In genomic region chr1:131867093-131867945, GRCm38 (mm10) we compare ENCODE assay signal across 7 mouse cellular contexts. TPM values are rescaled to one million over a fixed set of nuclear protein-coding genes. Genes with fewer than 3 reads are reported as not detected.
DNase-seq lines count a peak whose midpoint lies in the region; ATAC-seq and TF ChIP-seq lines count a peak whose summit lies in the region.

Gene Rab29 (plus strand): TSS chr1:131867224.

- TF ChIP-seq CTCF in heart, adult 2 months (IDR thresholded peaks at IDR 0.05), result peak; percentile 97

- H3K79me2 ChIP-seq in heart, adult 2 months (replicated peaks; ENCODE audit: control insufficient read depth, insufficient read depth, low read length), result no peaks in the 10 kb centered on the region

- H3K27ac ChIP-seq in embryonic facial prominence, embryonic 14.5 days (replicated peaks; ENCODE audit: low read depth, low read length), result no peak within 1 kb of the TSS
- peak within 1 kb of the TSS; percentile 93 for H3K27ac ChIP-seq in heart, adult 2 months
- H3K27ac ChIP-seq in limb, embryonic 13.5 days, result no peak within 1 kb of the TSS
- no peak within 1 kb of the TSS for H3K27ac ChIP-seq in midbrain, embryonic 16.5 days (ENCODE audit: low read length)

- H3K27me3 ChIP-seq in embryonic facial prominence, embryonic 14.5 days (replicated peaks; ENCODE audit: control insufficient read depth, insufficient read depth, low read length), result no peaks in the 10 kb centered on the region
- H3K27me3 ChIP-seq in heart, adult 2 months (ENCODE audit: control insufficient read depth, insufficient read depth, low read length), result no peaks in the 10 kb centered on the region
- H3K27me3 ChIP-seq in limb, embryonic 13.5 days, result no peaks in the 10 kb centered on the region
- H3K27me3 ChIP-seq in midbrain, embryonic 16.5 days (ENCODE audit: control insufficient read depth, insufficient read depth, low read depth, low read length), result peaks cover 4% of the 10 kb centered on the region; the same call in 1 of the 2 replicates

- H3K36me3 ChIP-seq in embryonic facial prominence, embryonic 14.5 days (ENCODE audit: control insufficient read depth, insufficient read depth, low read length), result no peaks in the 10 kb centered on the region
- no peaks in the 10 kb centered on the region for H3K36me3 ChIP-seq in heart, adult 2 months (ENCODE audit: control insufficient read depth, insufficient read depth, low read length)
- H3K36me3 ChIP-seq in limb, embryonic 13.5 days, result no peaks in the 10 kb centered on the region
- H3K36me3 ChIP-seq in midbrain, embryonic 16.5 days (ENCODE audit: control insufficient read depth, insufficient read depth, low read length), result no peaks in the 10 kb centered on the region

- H3K9me3 ChIP-seq in embryonic facial prominence, embryonic 14.5 days (ENCODE audit: control insufficient read depth, low read length), result no peaks in the 10 kb centered on the region
- H3K9me3 ChIP-seq in limb, embryonic 13.5 days, result no peaks in the 10 kb centered on the region
- H3K9me3 ChIP-seq in midbrain, embryonic 16.5 days (replicated peaks; ENCODE audit: control insufficient read depth, low read length, poor library complexity, severe bottlenecking), result no peaks in the 10 kb centered on the region

- peaks cover 6% of the 10 kb centered on the region; the same call in 1 of the 2 replicates for H3K4me1 ChIP-seq in embryonic facial prominence, embryonic 14.5 days (ENCODE audit: control insufficient read depth, insufficient read depth, low read length)
- no peaks in the 10 kb centered on the region; the same call in 1 of the 2 replicates for H3K4me1 ChIP-seq in heart, adult 2 months (ENCODE audit: control insufficient read depth, insufficient read depth, low read length)
- H3K4me1 ChIP-seq in limb, embryonic 13.5 days, result peaks cover 7% of the 10 kb centered on the region; the same call in 1 of the 2 replicates
- peaks cover 4% of the 10 kb centered on the region; the same call in 1 of the 2 replicates for H3K4me1 ChIP-seq in midbrain, embryonic 16.5 days (ENCODE audit: control insufficient read depth, insufficient read depth, low read length)

- peak within 1 kb of the TSS; percentile 65 for H3K9ac ChIP-seq in embryonic facial prominence, embryonic 14.5 days (ENCODE audit: low read depth, low read length)
- H3K9ac ChIP-seq in heart, adult 2 months (ENCODE audit: low read depth, low read length), result peak within 1 kb of the TSS; percentile 86
- H3K9ac ChIP-seq in limb, embryonic 13.5 days, result peak within 1 kb of the TSS; percentile 74
- peak within 1 kb of the TSS; percentile 43 for H3K9ac ChIP-seq in midbrain, embryonic 16.5 days (ENCODE audit: low read depth, low read length)

- peak; percentile 65; the same call in 1 of the 2 replicates for TF ChIP-seq EP300 in heart, adult 2 months (IDR thresholded peaks at IDR 0.05; ENCODE audit: insufficient read depth, low read depth, low read length)

- DNase-seq in adrenal gland, postnatal 4 days (ENCODE audit: low spot score in 2 of 2), result peak; percentile 74 to 80
- peak; percentile 98 for DNase-seq in embryonic facial prominence, embryonic 14.5 days (ENCODE audit: low spot score)
- DNase-seq in heart, adult 2 months, result peak; percentile 92 to 93
- DNase-seq in kidney, adult 8-10 months, result peak; percentile 91 to 94
- peak; percentile 79 to 93 for DNase-seq in spleen, postnatal 10 days (ENCODE audit: low spot score in 2 of 2)

- intact Hi-C loops in heart, adult 2 months (cut with DNase I), result loop anchor here (1.0 to 5.0 kb wide), 2 partner anchors 40 to 43 kb away; partner anchors contain the start of genes Nucks1 and Slc41a1

- whole genome bisulfite sequencing in embryonic facial prominence, embryonic 14.5 days, result 1% methylated on average over 45 of the region's 46 CpGs
- WGBS in heart, adult 2 months, result 1% methylated on average over 46 of the region's 46 CpGs
- WGBS in limb, embryonic 13.5 days, result 2% methylated on average over 46 of the region's 46 CpGs
- under 1% methylated on average over 46 of the region's 46 CpGs for WGBS in midbrain, embryonic 16.5 days

- peak within 1 kb of the TSS; percentile 80 for H3K4me2 ChIP-seq in embryonic facial prominence, embryonic 14.5 days (ENCODE audit: low read depth, low read length)
- peak within 1 kb of the TSS; percentile 84 for H3K4me2 ChIP-seq in limb, embryonic 13.5 days (replicated peaks)
- peak within 1 kb of the TSS; percentile 91 for H3K4me2 ChIP-seq in midbrain, embryonic 16.5 days (ENCODE audit: low read length)

- peak; percentile 97 for ATAC-seq in embryonic facial prominence, embryonic 14.5 days (ENCODE audit: low read depth)
- ATAC-seq in limb, embryonic 13.5 days (ENCODE audit: low FRiP score, low read depth), result peak; percentile 97
- ATAC-seq in midbrain, embryonic 16.5 days, result peak; percentile 99

- H3K4me3 ChIP-seq in embryonic facial prominence, embryonic 14.5 days (ENCODE audit: low read depth, low read length), result peak within 1 kb of the TSS; percentile 56
- H3K4me3 ChIP-seq in heart, adult 2 months, result peak within 1 kb of the TSS; percentile 82
- H3K4me3 ChIP-seq in limb, embryonic 13.5 days, result peak within 1 kb of the TSS; percentile 61
- peak within 1 kb of the TSS; percentile 57 for H3K4me3 ChIP-seq in midbrain, embryonic 16.5 days (ENCODE audit: low read depth, low read length)

- peak; percentile 73 for TF ChIP-seq POLR2A in heart, adult 2 months (IDR thresholded peaks at IDR 0.05; ENCODE audit: insufficient read depth, low read depth, low read length)

RNA-seq across cellular contexts. Expression of gene Rab29, which starts in this region (rescaled TPM):
- total RNA-seq in adrenal gland, postnatal 4 days (2021), result 10 to 100 TPM; 15.1 to 18.0 TPM
- 24.1 and 24.4 TPM in 2 replicates for polyA plus RNA-seq in embryonic facial prominence, embryonic 14.5 days (2014; fragmentation: Nextera tagmentation; extraction: Ambion mirVana)
- 10 to 100 TPM; 11.2 to 11.8 TPM for total RNA-seq in heart, adult 2 months (2021)
- 17.4 and 28.6 TPM in 2 replicates for polyA plus RNA-seq in heart, adult 2 months (2012; rRNA removed)
- polyA plus RNA-seq in limb, embryonic 13.5 days (2015; fragmentation: Nextera tagmentation; extraction: Ambion mirVana), result 20.9 and 21.9 TPM in 2 replicates
- 6.7 and 7.6 TPM in 2 replicates for polyA plus RNA-seq in midbrain, embryonic 16.5 days (2015; fragmentation: Nextera tagmentation; extraction: Ambion mirVana)
